Mouse (Mus musculus) layer of hippocampus, adult 11-12 months (tissue): ENCODE measurements around the gene Uhrf1.
A peak's percentile ranks its signal among the peaks of the same experiment; 100 is the strongest.
"Not testable (repeated sequence)": the region's sequence is repeated elsewhere in the genome, so short reads cannot be mapped to it uniquely, and the experiment has no call there.

Experiments
- DNase-seq: peaks from one replicate; pipeline ENCODE4 v3.0.0; 2022; ENCODE audit warnings: low spot score

Uhrf1 gene

DNA sequence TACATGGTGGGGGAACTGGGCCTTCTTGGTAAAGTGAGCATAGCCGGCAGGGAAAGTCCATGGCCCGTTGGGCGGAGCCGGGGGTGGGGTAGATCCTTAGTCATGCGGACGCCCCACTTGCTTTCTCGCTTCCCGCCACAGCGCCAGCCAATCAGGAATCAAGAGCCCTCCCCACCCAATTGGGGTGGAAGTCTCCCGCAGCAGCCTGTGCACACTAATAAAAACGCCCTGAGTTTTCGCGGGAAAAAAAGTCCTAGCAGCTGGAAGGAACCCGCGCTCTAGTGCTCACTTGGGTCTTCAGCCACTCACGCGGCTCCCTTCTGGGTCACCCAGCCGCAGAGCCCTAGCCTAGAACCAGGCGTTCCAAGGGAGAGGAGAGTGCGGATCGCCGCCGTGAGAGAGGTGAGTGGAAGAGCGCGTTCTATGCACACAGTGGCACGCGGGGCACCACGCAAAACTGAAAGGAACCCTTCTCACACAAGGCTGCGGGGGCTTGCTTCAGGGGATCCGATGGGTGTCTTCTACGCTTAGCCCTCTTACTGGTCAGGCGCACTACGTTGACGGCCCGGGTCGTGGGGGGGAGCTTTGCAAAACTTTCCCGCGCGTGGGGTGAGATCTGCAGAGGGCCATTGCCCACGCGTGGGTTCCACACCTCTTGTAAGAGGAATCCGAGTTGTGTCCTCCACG, at the start of gene Uhrf1:
Gene Uhrf1, plus strand, starts transcription at position 162 of the 687 bp plus-strand sequence.
- no peak for DNase-seq

GRCm38 (mm10) chr17:56254695-56255094, 48.4 kb upstream of the Uhrf1 start:
- DNase-seq, result no peak

DNA sequence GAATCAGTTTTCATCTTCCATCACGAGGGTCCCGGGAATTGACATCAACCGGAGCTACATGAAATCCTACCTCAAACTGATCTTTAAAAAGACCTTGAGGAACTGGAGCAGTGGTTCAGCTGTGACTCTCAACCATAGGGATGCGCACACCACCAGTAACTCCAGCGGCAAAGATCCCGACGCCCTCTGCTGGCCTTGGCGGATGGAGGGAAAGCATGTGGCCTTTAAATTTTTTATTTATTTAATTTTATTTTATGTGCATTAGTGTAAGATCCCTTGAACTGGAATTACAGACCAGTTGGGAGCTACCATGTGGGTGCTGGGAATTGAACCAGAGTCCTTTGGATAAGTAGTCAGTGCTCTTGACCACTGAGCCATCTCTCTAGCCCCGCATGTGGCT, 47.7 kb upstream of the Uhrf1 start:
- peak; percentile 73 for DNase-seq

DNA sequence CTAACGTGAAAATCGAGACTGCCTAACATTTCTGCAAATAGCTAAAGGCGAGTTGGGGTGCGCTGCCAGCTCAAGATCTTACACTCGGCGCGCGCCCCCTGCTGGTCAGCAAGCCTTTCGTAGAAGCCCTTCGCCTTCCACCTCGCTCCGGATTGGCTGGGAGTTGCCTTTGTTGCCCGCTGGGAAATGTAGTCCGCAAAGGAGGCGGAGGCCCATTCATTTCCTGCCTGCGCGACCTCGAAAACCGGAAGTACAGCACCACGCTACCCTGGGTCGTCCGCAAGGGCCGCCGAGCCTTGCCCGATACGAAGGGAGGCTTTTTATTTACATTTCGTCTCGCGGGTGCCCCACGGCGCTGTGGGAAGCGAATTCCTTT, 47.3 kb upstream of the Uhrf1 start:
- DNase-seq, result peak; percentile 99

GRCm38 (mm10) chr17:56256239-56256881, 46.8 kb upstream of the Uhrf1 start, which contains the start of gene Fem1a:
Gene Fem1a, plus strand, starts transcription at chr17:56256810.
- peak; percentile 97 for DNase-seq

GRCm38 (mm10) chr17:56257181-56257894, 45.8 kb upstream of the Uhrf1 start:
- DNase-seq, result peak; percentile 36

DNA sequence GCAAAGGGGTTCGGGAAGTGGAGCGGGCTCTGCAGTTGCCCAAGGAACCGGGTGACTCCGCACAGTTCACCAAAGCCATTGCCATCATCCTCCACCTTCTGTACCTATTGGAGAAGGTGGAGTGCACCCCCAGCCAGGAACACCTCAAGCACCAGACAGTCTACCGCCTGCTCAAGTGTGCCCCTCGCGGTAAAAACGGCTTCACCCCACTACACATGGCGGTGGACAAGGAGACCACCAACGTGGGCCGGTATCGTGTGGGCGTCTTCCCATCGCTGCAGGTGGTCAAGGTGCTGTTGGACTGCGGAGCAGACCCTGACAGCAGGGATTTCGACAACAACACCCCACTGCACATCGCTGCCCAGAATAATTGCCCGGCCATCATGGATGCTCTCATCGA, 44.9 kb upstream of the Uhrf1 start:
- not testable (repeated sequence) for DNase-seq

DNA sequence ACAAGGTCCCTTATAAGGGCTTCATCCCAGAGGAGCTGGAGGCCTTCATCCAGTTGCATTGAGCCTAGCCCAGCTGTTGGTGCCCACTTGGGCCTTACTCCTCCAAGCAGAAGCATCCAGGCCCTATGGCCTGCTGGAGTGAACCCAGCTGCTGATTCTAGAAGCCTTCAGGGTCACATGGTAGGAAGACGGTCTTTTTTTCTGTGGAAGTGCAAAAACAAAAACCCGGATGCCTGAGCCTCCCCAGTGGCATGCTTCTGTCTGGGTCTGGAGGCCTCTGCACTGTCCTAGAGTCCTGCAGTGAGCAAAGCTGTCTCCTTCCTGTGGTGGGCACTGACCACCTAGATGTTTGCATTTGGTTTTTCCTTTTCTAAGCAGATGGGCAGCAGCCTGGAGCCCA, 44.3 kb upstream of the Uhrf1 start:
- DNase-seq, result not testable (repeated sequence)

- no peak for DNase-seq
Measured at GRCm38 (mm10) chr17:56259301-56260037, 43.7 kb upstream of the Uhrf1 start.

DNA sequence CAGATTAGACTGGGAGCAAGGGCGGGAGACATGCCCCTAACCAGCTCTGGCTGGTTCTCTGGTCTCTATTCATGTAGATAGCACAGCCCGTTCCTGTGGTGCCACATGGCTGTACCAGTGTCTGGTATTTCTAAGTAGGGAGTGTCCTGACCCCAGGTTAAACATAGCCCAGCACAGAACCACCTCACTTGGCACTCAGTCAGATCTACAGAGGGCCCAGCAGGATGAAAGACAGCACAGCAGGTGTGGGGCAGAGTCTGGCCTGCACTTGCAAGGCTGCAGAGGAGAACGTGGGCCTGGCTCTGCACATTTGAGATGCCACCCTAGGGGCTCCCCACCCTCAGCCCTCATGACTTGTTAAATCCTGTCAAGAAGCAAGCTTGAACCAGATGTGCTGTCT, 42.0 kb upstream of the Uhrf1 start:
- no peak for DNase-seq

DNA sequence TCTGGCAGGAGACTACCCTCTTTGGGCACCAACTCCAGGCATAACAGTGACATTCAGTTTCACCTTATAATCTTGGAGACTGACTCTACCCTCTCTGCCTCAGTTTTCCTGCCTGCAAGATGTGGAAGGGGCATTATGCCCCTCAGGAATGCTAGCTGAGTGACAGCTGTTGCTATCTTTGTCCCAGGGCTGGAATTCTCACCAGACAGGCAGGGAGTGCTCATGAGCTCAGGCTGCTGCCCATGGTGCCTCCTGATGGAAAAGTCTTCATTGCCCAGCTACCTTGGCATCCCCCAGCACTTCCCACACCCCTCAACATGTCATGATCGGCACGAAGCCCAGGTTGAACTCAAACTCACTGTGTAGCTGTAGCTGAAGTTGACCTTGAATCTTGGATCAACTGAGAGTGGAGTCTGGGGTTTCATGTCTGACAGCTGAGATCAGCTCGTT, 40.5 kb upstream of the Uhrf1 start:
- no peak for DNase-seq

DNA sequence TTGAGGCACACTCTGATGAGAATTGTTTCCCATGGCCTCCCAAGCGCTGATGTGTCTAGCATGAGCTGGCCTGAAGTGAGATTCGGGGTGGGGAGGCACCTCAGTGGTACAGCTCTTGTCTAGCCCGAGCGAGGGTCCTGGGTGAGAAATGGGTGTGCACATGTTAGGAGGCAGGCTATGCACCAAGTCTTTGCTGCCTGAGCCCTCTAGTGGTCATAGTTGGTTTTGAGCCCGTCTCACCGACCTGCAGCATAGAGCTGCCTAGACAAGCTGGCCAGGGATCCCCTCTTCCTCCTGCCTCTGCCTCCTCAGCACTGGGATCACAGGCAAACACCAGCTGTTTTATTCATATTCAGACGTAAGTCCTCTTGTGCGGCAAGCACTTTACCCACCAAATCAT, 39.1 kb upstream of the Uhrf1 start:
- peak; percentile 89 for DNase-seq

- DNase-seq, result peak; percentile 51
Measured at GRCm38 (mm10) chr17:56265011-56265410, 38.1 kb upstream of the Uhrf1 start.

DNA sequence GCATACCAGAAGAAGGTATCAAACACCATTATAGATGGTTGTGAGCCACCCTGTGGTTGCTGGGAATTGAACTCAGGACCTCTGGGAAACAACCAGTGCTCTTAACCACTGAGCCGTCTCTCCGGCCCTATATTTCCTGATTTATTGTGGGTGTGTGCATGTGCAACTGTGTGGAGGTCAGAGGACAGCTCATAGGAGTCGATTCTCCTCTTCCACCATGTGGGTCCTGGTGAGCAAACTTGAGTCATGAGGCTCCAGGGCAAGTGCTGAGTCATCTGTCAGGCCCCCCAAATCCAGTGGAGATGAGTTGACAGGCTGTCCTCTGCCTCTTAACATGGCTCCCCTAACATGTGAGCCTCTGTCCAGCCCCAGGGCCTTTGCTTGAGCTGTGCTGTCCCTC, 37.3 kb upstream of the Uhrf1 start:
- no peak for DNase-seq

GRCm38 (mm10) chr17:56266271-56266670, 36.9 kb upstream of the Uhrf1 start:
- DNase-seq, result peak; percentile 78

DNA sequence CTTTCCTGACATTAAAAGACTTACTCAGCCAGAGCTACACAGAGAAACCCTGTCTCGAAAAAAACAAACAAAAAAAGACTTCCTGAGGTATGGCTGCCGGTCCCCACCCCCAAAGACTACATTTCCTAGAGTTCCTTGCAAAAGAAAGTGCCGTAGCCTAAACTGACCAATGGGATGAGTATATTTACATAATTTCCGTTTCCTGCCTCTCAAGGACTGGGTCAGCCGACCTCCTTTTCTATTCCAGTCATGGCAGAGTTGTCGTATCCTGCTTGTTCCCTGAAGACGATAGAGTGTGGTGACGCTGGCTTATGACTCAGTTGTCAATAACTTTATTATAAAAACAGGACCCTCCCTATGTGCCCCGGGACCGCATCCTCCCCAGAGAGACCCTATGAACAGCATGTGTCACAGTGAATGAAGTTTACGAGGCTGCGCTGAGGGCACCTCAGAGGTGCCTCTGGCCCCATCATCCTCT, 33.9 kb upstream of the Uhrf1 start:
- peak; percentile 77 for DNase-seq

DNA sequence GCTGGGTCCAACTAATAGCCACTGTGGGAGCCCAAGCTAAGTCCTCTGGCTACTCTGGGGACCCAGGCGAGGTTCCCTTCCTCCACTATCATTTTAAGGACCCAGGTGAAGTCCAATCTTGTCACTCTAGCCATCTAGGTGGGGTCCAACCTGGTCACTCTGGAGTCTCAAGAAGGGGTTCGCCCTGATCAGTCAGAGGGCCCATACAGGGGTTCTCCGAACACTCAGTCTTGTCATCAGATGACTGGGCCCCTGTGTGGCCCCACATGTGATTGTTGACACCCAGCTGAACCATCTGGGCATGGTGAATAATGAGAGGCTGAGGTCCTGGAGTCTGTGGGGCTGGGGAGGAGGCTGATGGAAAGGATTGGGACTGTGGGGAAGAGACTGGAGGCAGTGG, 33.4 kb upstream of the Uhrf1 start:
- no peak for DNase-seq

- DNase-seq, result no peak
Measured at GRCm38 (mm10) chr17:56271609-56272253, 31.4 kb upstream of the Uhrf1 start.

DNA sequence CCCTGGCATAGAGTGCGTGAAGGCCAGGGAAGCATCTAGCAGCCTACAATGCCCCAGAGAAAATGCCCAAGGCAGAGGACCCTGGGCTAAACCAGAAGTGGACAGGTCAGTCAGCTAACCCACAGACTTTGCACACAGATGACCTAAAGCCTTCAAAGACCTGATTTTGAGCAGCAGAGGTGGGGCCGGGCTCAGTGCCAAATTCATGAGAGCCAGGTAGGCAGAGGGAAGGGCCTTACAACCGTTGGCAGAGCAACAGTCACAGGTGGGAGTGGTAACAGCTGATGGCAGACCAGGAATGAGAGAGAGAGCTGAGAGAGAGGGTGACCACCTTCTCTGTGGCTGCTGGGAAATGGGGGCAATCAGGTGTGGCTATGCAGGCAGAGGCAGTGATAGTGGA, 30.5 kb upstream of the Uhrf1 start:
- no peak for DNase-seq

DNA sequence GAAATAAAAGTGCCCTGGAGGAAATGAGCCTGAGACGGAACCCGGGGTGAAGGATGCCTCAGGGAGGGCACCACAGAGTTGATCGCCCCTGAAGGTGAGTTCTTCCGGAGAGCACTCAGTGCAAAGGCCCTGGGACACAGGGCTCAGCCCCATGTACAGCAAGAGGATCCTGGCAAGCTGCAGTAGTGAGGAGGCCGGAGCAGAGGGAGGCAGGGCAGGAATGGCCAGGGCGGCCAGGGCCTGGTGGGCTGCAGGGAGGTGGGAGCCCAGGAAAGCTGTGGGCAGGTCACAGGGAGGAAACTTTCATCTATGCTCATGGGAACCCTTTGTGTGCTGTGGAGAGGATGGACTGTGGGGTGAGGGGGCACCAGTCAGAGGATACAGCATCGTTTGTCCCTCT, 29.6 kb upstream of the Uhrf1 start:
- no peak for DNase-seq

DNA sequence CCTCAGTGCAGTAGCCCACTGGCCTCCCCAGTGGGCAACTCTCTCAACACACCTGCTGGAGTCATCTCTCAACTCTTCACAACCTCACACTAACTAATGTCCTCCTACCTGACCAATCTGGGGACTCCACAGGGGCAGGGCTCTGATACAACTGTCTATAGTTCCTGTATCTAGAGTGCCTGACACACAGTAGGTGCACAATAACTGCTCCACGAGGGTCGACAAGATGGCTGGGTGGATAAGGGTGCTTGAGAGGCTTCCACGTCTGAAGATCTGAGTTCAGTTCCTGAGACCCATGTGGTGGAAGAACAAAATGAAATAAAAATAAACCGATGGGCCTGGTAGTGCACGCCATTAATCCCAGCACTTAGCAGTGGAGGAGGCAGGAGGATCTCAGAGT, 29.1 kb upstream of the Uhrf1 start:
- DNase-seq, result no peak
